30 mouse cellular contexts compared by ENCODE assay signal in genomic region chr19:10274056-10274455, GRCm38 (mm10). TPM values are rescaled to one million over a fixed set of nuclear protein-coding genes. Genes with fewer than 3 reads are reported as not detected.
DNase-seq lines count a peak whose midpoint lies in the region; ATAC-seq and TF ChIP-seq lines count a peak whose summit lies in the region.
"Had no signal": no experiment of that assay in that cellular context is flagged by ENCODE, and none has a peak within 500 bp of the region (broad histone marks: within the 10 kb centered on the region; RNA-seq: fewer than 3 reads in every experiment).

No protein-coding gene starts in this region.

- no peak for DNase-seq in forebrain, embryonic 10.5 days (ENCODE audit: extremely low spot score, low spot score)
- DNase-seq in left cerebral cortex, adult 2 months (ENCODE audit: extremely low spot score in 1 of 2, low spot score in 2 of 2), result no peak
- DNase-seq in left cerebral cortex, postnatal 36 days (ENCODE audit: low spot score in 2 of 2), result no peak
- peak; percentile 38 for DNase-seq in embryonic facial prominence, embryonic 10.5 days (ENCODE audit: low spot score)
- peak; percentile 52 for DNase-seq in limb, embryonic 11.5 days (ENCODE audit: low spot score)
- DNase-seq in cerebellum, postnatal 4 days (ENCODE audit: low spot score in 2 of 2), result no peak
- DNase-seq: adrenal gland, postnatal 36 days; cerebellum, adult 9-10 months; gastrocnemius, postnatal 25 days; heart, adult 18-20 months; heart, postnatal 14 days; kidney, postnatal 36 days; layer of hippocampus, adult 9-11 months; left cerebral cortex, postnatal 4 days; lung, embryonic 14.5 days; retina, postnatal 1 day; right cerebral cortex, postnatal 25 days; spleen, adult 18-20 months; thymus, postnatal 14 days had no signal

- WGBS in forebrain, embryonic 10.5 days, result 24% methylated on average over 5 of the region's 5 CpGs
- 26% methylated on average over 4 of the region's 5 CpGs for WGBS in forebrain, embryonic 13.5 days
- 21% methylated on average over 5 of the region's 5 CpGs for WGBS in embryonic facial prominence, embryonic 10.5 days
- WGBS in limb, embryonic 11.5 days, result 18% methylated on average over 5 of the region's 5 CpGs

- intact Hi-C loops in left cerebral cortex, adult 2 months (cut with DNase I), result no loop called here
- intact Hi-C loops in left cerebral cortex, postnatal 36 days (cut with DNase I), result no loop called here

- no peak for ATAC-seq in forebrain, embryonic 13.5 days
- ATAC-seq in limb, embryonic 11.5 days (ENCODE audit: insufficient number of reproducible peaks, low FRiP score, low TSS enrichment, low read depth), result no peak
- ATAC-seq: CD4-positive, CD25-positive, alpha-beta regulatory T cell, adult 4 months; forebrain, embryonic 16.5 days; inflammation-experienced regulatory T-cells, adult 6 months had no signal

- H3K36me3 ChIP-seq in forebrain, embryonic 10.5 days (replicated peaks), result no peaks in the 10 kb centered on the region
- H3K36me3 ChIP-seq in forebrain, embryonic 13.5 days (ENCODE audit: poor library complexity, severe bottlenecking), result no peaks in the 10 kb centered on the region
- no peaks in the 10 kb centered on the region for H3K36me3 ChIP-seq in embryonic facial prominence, embryonic 10.5 days (replicated peaks)
- H3K36me3 ChIP-seq in limb, embryonic 11.5 days (ENCODE audit: control insufficient read depth, insufficient read depth, low read length), result no peaks in the 10 kb centered on the region
- H3K36me3 ChIP-seq: embryonic facial prominence, embryonic 15.5 days; heart, embryonic 13.5 days; kidney, embryonic 15.5 days had no signal

- no peak overlapping the region for H3K4me3 ChIP-seq in forebrain, embryonic 10.5 days
- H3K4me3 ChIP-seq in forebrain, embryonic 13.5 days, result no peak overlapping the region
- H3K4me3 ChIP-seq in left cerebral cortex, adult 2 months, result no peak overlapping the region
- H3K4me3 ChIP-seq in embryonic facial prominence, embryonic 10.5 days, result no peak overlapping the region
- H3K4me3 ChIP-seq in limb, embryonic 11.5 days (ENCODE audit: low read depth, low read length), result no peak overlapping the region
- H3K4me3 ChIP-seq: embryonic facial prominence, embryonic 15.5 days; heart, embryonic 13.5 days; hindbrain, embryonic 13.5 days; kidney, embryonic 15.5 days; megakaryocyte, embryonic 14.5 days had no signal

- peaks cover 67% of the 10 kb centered on the region for H3K4me1 ChIP-seq in forebrain, embryonic 10.5 days
- H3K4me1 ChIP-seq in forebrain, embryonic 13.5 days, result peaks cover 58% of the 10 kb centered on the region
- H3K4me1 ChIP-seq in embryonic facial prominence, embryonic 10.5 days, result peaks cover 56% of the 10 kb centered on the region
- H3K4me1 ChIP-seq in limb, embryonic 11.5 days (ENCODE audit: control insufficient read depth, insufficient read depth, low read length), result peaks cover 43% of the 10 kb centered on the region

- H3K27ac ChIP-seq in forebrain, embryonic 10.5 days, result peak overlapping the region; percentile 75
- no peak overlapping the region for H3K27ac ChIP-seq in forebrain, embryonic 13.5 days
- H3K27ac ChIP-seq in left cerebral cortex, adult 2 months, result peak overlapping the region; percentile 88
- peak overlapping the region; percentile 78 for H3K27ac ChIP-seq in embryonic facial prominence, embryonic 10.5 days (replicated peaks)
- H3K27ac ChIP-seq in limb, embryonic 11.5 days (replicated peaks; ENCODE audit: low read depth, low read length), result no peak overlapping the region
- H3K27ac ChIP-seq: embryonic facial prominence, embryonic 15.5 days; heart, embryonic 13.5 days; hindbrain, embryonic 13.5 days; kidney, embryonic 15.5 days; liver, embryonic 14.5 days had no signal

- no peak overlapping the region for H3K4me2 ChIP-seq in forebrain, embryonic 13.5 days
- H3K4me2 ChIP-seq in limb, embryonic 11.5 days (ENCODE audit: low read depth, severe bottlenecking), result no peak overlapping the region
- H3K4me2 ChIP-seq: embryonic facial prominence, embryonic 15.5 days; heart, embryonic 13.5 days; hindbrain, embryonic 13.5 days; kidney, embryonic 15.5 days; lung, embryonic 14.5 days had no signal

- peaks cover 48% of the 10 kb centered on the region for H3K27me3 ChIP-seq in forebrain, embryonic 10.5 days (ENCODE audit: poor library complexity, severe bottlenecking)
- H3K27me3 ChIP-seq in forebrain, embryonic 13.5 days, result peaks cover 15% of the 10 kb centered on the region
- H3K27me3 ChIP-seq in embryonic facial prominence, embryonic 10.5 days (replicated peaks; ENCODE audit: low read depth, poor library complexity, severe bottlenecking), result peaks cover 45% of the 10 kb centered on the region
- 0 out of 2 replicates have a peak, but pooled peaks cover 2% of the 10 kb centered on the region for H3K27me3 ChIP-seq in limb, embryonic 11.5 days (ENCODE audit: control insufficient read depth, insufficient read depth, low read length)
- H3K27me3 ChIP-seq: embryonic facial prominence, embryonic 15.5 days; kidney, embryonic 15.5 days had no signal

- no peak overlapping the region for H3K9ac ChIP-seq in forebrain, embryonic 13.5 days
- H3K9ac ChIP-seq in limb, embryonic 11.5 days (ENCODE audit: low read length), result no peak overlapping the region
- H3K9ac ChIP-seq: embryonic facial prominence, embryonic 15.5 days; heart, embryonic 13.5 days; hindbrain, embryonic 13.5 days; kidney, embryonic 15.5 days; liver, embryonic 14.5 days; lung, embryonic 14.5 days had no signal

- TF ChIP-seq CTCF in left cerebral cortex, adult 2 months (IDR thresholded peaks at IDR 0.05), result no peak

- H3K9me3 ChIP-seq in forebrain, embryonic 10.5 days, result no peaks in the 10 kb centered on the region
- H3K9me3 ChIP-seq in forebrain, embryonic 13.5 days (replicated peaks), result no peaks in the 10 kb centered on the region
- no peaks in the 10 kb centered on the region for H3K9me3 ChIP-seq in embryonic facial prominence, embryonic 10.5 days
- H3K9me3 ChIP-seq in limb, embryonic 11.5 days (ENCODE audit: control insufficient read depth, low read length), result no peaks in the 10 kb centered on the region
- H3K9me3 ChIP-seq: embryonic facial prominence, embryonic 15.5 days; heart, embryonic 13.5 days; hindbrain, embryonic 13.5 days; kidney, embryonic 15.5 days; megakaryocyte, embryonic 14.5 days had no signal

RNA-seq across cellular contexts. Expression of gene Dagla, which starts 30.6 kb away (rescaled TPM):
- 1.7 and 1.9 TPM in 2 replicates for polyA plus RNA-seq in forebrain, embryonic 10.5 days (2016; fragmentation: Nextera tagmentation; extraction: Ambion mirVana)
- 3.2 TPM in 2 replicates for polyA plus RNA-seq in forebrain, embryonic 13.5 days (2015; fragmentation: Nextera tagmentation; extraction: Ambion mirVana)
- 10 to 100 TPM; 93.7 to 95.4 TPM for total RNA-seq in left cerebral cortex, adult 2 months (2021)
- 10 to 100 TPM; 92.4 to 94.3 TPM for total RNA-seq in left cerebral cortex, postnatal 36 days (2021)
- polyA plus RNA-seq in embryonic facial prominence, embryonic 10.5 days (2016; fragmentation: Nextera tagmentation; extraction: Ambion mirVana), result 2.2 and 2.4 TPM in 2 replicates
- polyA plus RNA-seq in limb, embryonic 11.5 days (2014; fragmentation: Nextera tagmentation; extraction: Ambion mirVana), result 1.3 and 1.4 TPM in 2 replicates
- total RNA-seq: common myeloid progenitor, adult 5-6 weeks had no signal
- polyA plus RNA-seq: CD4-positive, CD25-positive, alpha-beta regulatory T cell, adult 4 months had no signal

RNA-seq across cellular contexts. Expression of gene Myrf, which starts 33.5 kb away (rescaled TPM):
- polyA plus RNA-seq in forebrain, embryonic 10.5 days (2016; fragmentation: Nextera tagmentation; extraction: Ambion mirVana), result 2.1 and 2.9 TPM in 2 replicates
- 0.22 and 0.31 TPM in 2 replicates for polyA plus RNA-seq in forebrain, embryonic 13.5 days (2015; fragmentation: Nextera tagmentation; extraction: Ambion mirVana)
- 10 to 100 TPM; 14.0 to 15.3 TPM for total RNA-seq in left cerebral cortex, adult 2 months (2021)
- 10 to 100 TPM; 17.1 to 18.9 TPM for total RNA-seq in left cerebral cortex, postnatal 36 days (2021)
- 4.2 TPM in 2 replicates for polyA plus RNA-seq in embryonic facial prominence, embryonic 10.5 days (2016; fragmentation: Nextera tagmentation; extraction: Ambion mirVana)
- 4.4 and 4.6 TPM in 2 replicates for polyA plus RNA-seq in limb, embryonic 11.5 days (2014; fragmentation: Nextera tagmentation; extraction: Ambion mirVana)
- total RNA-seq: gastrocnemius, postnatal 25 days had no signal
- polyA plus RNA-seq: inflammation-experienced regulatory T-cells, adult 6 months had no signal

Comparison
In these comparisons a context has a peak if more than half of its experiments do, and no peak if none do; other contexts are left out.
1. H3K27ac ChIP-seq: peak in forebrain, embryonic 10.5 days (single experiment), left cerebral cortex, adult 2 months (single experiment) and embryonic facial prominence, embryonic 10.5 days (single experiment); none in forebrain, embryonic 13.5 days (single experiment) and limb, embryonic 11.5 days (single experiment).
2. DNase-seq: peak in embryonic facial prominence, embryonic 10.5 days (single experiment) and limb, embryonic 11.5 days (single experiment); none in forebrain, embryonic 10.5 days (single experiment), left cerebral cortex, adult 2 months (0 of 2), left cerebral cortex, postnatal 36 days (0 of 2) and cerebellum, postnatal 4 days (0 of 2).